Mouse (Mus musculus) hindbrain, embryonic 13.5 days (tissue): Measurements from ENCODE around the gene Prpf8. TPM values are rescaled to one million over a fixed set of nuclear protein-coding genes. Genes with fewer than 3 reads are reported as not detected.

Experiments used
- ATAC-seq: fragments of 200-750 bp; cut with Nextera tagmentation; 2 replicates; pipeline ENCODE4 v1.8.0; 2017; ENCODE audit warnings: moderate TSS enrichment; ENCODE audit not compliant: low FRiP score
- H3K27ac ChIP-seq: fragments of 300-500 bp; sonication (generic); 2 replicates; pipeline ENCODE4 v1.5.1; 2015; ENCODE audit warnings: inconsistent platforms, mild to moderate bottlenecking, moderate library complexity
- H3K27me3 ChIP-seq: fragments of 300-500 bp; sonication (generic); 2 replicates; pipeline ENCODE4 v1.6.1; 2015; ENCODE audit warnings: mild to moderate bottlenecking, inconsistent platforms
- H3K36me3 ChIP-seq: fragments of 300-500 bp; sonication (generic); 2 replicates; pipeline ENCODE4 v1.6.1; 2015; ENCODE audit warnings: mild to moderate bottlenecking, inconsistent platforms
- H3K4me1 ChIP-seq: fragments of 300-500 bp; sonication (generic); replicated peaks from 2 replicates; pipeline ENCODE4 v1.6.1; 2015; ENCODE audit warnings: inconsistent platforms
- H3K4me2 ChIP-seq: fragments of 300-500 bp; sonication (generic); 2 replicates; pipeline ENCODE4 v1.6.1; 2015; ENCODE audit warnings: inconsistent platforms, mild to moderate bottlenecking, moderate library complexity
- H3K4me3 ChIP-seq: fragments of 300-500 bp; sonication (generic); 2 replicates; pipeline ENCODE4 v1.5.1; 2015; ENCODE audit warnings: mild to moderate bottlenecking, inconsistent platforms
- H3K9ac ChIP-seq: fragments of 300-500 bp; sonication (generic); 2 replicates; pipeline ENCODE4 v1.6.1; 2015; ENCODE audit warnings: mild to moderate bottlenecking, inconsistent platforms
- H3K9me3 ChIP-seq: fragments of 300-500 bp; sonication (generic); 2 replicates; pipeline ENCODE4 v1.6.1; 2016; ENCODE audit warnings: inconsistent platforms
- WGBS: fragments of 180-500 bp; shearing (Covaris S2); methylation state at CpG from one replicate; pipeline ENCODE4 v1.1.7; 2015; 5-methylcytosine and 5-hydroxymethylcytosine counted together
- polyA plus RNA-seq: library from polyadenylated mRNA; unstranded; fragments of >200 nt; fragmentation: Nextera tagmentation; extraction: Ambion mirVana; gene quantifications from 2 replicates; pipeline ENCODE4 v1.2.1, GENCODE M21; 2015

Gene Prpf8
- polyA plus RNA-seq, result 49.2 and 51.8 TPM in 2 replicates

DNA sequence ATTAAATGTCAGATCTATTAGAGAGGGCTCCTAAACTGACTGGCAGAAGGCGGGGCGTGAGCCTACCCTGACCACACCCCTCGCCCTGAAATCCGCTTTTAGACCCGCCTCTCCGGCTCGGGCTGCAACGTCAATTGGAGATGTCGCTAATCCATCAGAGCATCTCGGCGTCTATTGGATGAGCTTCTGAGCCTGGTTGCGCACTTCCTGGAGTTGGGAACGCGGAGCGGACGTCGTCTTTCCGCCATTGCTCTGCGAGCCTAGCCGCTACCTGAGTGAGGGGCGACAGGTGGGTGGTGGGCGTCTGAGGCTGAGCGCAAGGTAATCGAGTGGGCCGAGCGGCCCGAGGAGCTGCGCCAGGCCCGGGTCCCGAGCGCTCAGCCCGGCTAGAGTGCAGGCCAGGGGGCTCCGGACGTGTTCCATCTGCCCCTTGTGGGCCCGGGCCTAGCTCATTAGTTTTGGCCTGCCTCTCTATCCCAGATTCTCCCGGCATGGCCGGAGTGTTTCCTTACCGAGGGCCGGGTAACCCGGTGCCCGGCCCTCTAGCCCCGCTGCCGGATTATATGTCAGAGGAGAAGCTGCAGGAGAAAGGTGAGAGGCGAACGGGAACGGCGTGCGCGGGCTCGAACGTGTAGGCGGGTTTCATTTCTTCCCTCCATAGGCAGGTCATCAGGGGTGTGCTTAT lies at the start of gene Prpf8:
Prpf8 (plus strand) TSS at position 216 of the 685 bp plus-strand sequence.
- H3K27me3 ChIP-seq, result 0 out of 2 replicates have a peak, but pooled peaks cover 12% of the 10 kb centered on the region
- peaks cover 17% of the 10 kb centered on the region for H3K4me1 ChIP-seq
- H3K9ac ChIP-seq, result peak within 1 kb of the TSS; percentile 97
- under 1% methylated on average over 52 of the region's 52 CpGs for WGBS
- no peaks in the 10 kb centered on the region for H3K9me3 ChIP-seq
- peak; percentile 100 for ATAC-seq
- H3K36me3 ChIP-seq, result peaks cover 25% of the 10 kb centered on the region
- peak within 1 kb of the TSS; percentile 87 for H3K27ac ChIP-seq
- H3K4me2 ChIP-seq, result peak within 1 kb of the TSS; percentile 98
- H3K4me3 ChIP-seq, result peak within 1 kb of the TSS; percentile 99

DNA sequence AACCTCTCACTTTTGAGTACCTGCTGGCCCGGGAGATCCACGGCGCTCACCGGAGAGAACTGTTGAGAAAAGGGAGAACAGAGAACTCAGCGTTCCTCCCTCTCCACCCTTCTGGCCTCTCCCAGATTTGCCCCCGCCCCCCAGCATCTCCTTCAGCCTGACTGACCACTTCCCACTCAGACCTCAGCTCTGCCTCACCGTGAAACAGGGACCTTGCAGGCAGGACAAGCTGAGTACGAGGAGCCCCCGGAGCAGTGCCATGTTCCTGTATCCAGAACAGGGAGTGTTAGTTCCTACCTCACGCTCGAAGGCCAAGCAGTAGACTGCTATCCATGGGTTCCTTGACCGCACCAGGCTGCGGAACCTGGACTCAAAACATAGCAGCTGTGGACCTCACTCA lies 48.4 kb upstream of the Prpf8 start:
- Histone ChIP-seq H3K4me1 (0 out of 2 replicates have a peak, but pooled peaks cover 4% of the 10 kb centered on the region), H3K4me3 (no peak overlapping the region), H3K27ac (no peak overlapping the region), H3K36me3 (peaks cover 32% of the 10 kb centered on the region), H3K27me3 (no peaks in the 10 kb centered on the region), H3K9me3 (no peaks in the 10 kb centered on the region), H3K9ac (no peak overlapping the region), H3K4me2 (no peak overlapping the region)
- 88% methylated on average over 13 of the region's 13 CpGs for WGBS
- no peak for ATAC-seq

DNA sequence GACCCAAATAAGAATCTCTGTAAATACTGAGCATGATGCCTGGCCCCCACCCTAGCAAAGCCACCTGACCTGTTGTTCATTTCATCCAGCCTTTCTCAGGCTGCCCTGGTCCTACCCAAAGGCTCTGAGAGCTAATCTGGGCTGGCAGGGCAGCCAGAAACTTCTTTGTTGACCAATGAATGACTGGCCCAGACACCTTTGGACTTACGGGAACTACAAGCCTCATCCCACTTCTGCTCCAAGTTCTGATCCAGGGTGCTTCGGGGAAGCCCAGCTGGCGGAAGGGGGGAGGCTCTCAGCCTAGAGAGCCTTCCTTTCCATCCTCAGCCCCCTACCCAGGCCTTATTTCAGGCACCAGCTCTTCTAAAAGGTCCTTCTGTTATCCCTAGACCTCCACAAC lies 47.8 kb upstream of the Prpf8 start:
- no peak overlapping the region for H3K4me3 ChIP-seq

DNA sequence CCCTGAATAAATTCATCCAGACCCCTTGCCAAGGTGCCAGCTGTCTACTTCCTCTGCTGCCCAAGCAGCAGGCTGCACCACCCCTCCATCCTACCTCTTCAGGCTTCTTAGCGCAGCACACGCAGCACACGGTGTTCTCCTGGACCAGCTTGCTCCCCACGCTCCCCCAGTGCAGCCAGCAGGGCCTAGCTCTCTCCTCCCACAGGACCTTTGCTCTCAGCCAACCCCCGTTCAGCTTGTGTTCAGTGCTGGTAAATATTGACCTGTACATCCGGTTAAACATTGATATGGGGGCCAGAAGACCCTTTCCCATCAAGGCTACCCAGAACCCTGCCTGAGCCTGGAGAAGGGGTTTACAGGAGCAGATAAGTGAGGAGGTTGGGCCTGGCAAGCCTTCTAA lies 47.3 kb upstream of the Prpf8 start, which contains the start of gene Serpinf2:
Serpinf2 (minus strand) TSS at position 229 of the 400 bp plus-strand sequence.
- no peak within 1 kb of the TSS for H3K4me2 ChIP-seq
- 92% methylated on average over 6 of the region's 6 CpGs for WGBS
- ATAC-seq, result no peak
- H3K36me3 ChIP-seq, result peaks cover 43% of the 10 kb centered on the region
- H3K9ac ChIP-seq, result no peak within 1 kb of the TSS
- 0 out of 2 replicates have a peak, but pooled peaks cover 7% of the 10 kb centered on the region for H3K4me1 ChIP-seq
- H3K27ac ChIP-seq, result no peak within 1 kb of the TSS
- H3K9me3 ChIP-seq, result no peaks in the 10 kb centered on the region
- H3K27me3 ChIP-seq, result no peaks in the 10 kb centered on the region
- H3K4me3 ChIP-seq, result no peak within 1 kb of the TSS

More for the DNA sequence above, 47.8 kb upstream of the Prpf8 start:
- Histone ChIP-seq H3K9ac (no peak overlapping the region), H3K27me3 (no peaks in the 10 kb centered on the region), H3K9me3 (no peaks in the 10 kb centered on the region), H3K4me2 (no peak overlapping the region), H3K4me1 (0 out of 2 replicates have a peak, but pooled peaks cover 6% of the 10 kb centered on the region), H3K27ac (no peak overlapping the region), H3K36me3 (peaks cover 38% of the 10 kb centered on the region)
- WGBS, result 90% methylated on average over 3 of the region's 3 CpGs
- no peak for ATAC-seq

DNA sequence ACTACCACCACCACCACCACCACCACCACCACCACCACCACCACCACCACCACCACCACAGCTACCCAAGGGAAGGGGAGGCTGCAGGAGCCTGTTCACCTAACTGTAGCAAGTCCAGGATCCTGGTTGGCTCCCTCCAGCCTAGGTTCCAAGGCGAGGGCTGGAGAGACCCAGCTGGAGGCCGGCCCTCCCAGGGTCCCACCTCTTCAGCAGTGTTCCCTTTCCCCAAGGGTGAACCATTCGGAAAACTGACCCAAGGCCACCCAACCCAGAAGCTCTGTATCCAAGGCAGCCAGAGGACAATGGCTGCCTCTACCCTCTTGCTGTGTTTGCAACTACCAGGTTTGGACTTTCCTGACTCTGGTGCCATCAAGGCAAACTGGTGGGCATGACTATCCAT lies 46.7 kb upstream of the Prpf8 start:
- no peak for ATAC-seq
- Histone ChIP-seq H3K27me3 (no peaks in the 10 kb centered on the region), H3K9me3 (no peaks in the 10 kb centered on the region), H3K27ac (no peak overlapping the region), H3K4me1 (0 out of 2 replicates have a peak, but pooled peaks cover 7% of the 10 kb centered on the region), H3K36me3 (peaks cover 49% of the 10 kb centered on the region), H3K4me3 (no peak overlapping the region), H3K9ac (no peak overlapping the region), H3K4me2 (no peak overlapping the region)
- 89% methylated on average over 3 of the region's 3 CpGs for WGBS

DNA sequence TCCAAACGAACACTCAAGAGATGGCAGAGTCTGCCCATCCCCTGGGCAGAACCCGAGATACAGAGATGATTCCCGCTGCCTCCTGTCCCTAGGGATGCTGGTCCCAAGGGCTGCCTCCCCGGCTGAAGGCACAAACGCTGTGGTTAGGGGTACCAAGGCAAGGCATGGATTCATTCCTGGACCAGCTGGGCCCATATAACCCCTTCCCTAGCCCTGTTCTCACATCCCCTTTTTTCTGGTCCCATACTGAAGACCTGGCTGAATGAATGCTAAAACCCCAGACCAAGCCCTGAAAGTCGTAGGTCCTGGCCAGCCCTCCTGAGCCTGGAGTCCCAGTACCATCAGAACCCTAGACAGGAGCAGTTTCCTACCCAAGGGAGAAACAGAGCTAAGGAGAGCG lies 45.6 kb upstream of the Prpf8 start:
- no peaks in the 10 kb centered on the region for H3K27me3 ChIP-seq
- no peak overlapping the region for H3K4me2 ChIP-seq
- WGBS, result 88% methylated on average over 7 of the region's 7 CpGs
- peaks cover 60% of the 10 kb centered on the region for H3K36me3 ChIP-seq
- H3K9ac ChIP-seq, result no peak overlapping the region
- no peak for ATAC-seq
- H3K4me1 ChIP-seq, result 0 out of 2 replicates have a peak, but pooled peaks cover 7% of the 10 kb centered on the region
- no peak overlapping the region for H3K27ac ChIP-seq
- H3K9me3 ChIP-seq, result no peaks in the 10 kb centered on the region
- no peak overlapping the region for H3K4me3 ChIP-seq

DNA sequence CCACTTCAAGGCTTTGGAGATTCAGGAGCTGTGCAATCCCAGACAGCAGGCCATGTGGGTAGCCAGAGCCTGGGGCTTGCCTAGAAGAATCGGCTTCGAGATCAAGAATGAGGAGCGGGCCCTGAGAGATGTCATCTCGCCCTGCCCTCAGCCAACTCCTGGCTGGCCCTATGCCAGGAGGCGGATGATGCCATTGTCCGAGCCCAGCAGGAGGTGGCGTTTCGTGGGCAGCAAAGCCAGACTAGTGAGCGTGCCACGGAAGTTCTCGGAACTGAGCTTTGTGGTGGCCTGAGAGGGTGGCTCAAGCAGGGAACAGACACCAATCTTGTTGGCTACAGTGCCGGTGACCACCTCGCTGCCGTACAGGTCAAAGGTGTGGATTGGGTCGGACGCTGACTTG lies 45.0 kb upstream of the Prpf8 start:
- Histone ChIP-seq H3K4me3 (no peak overlapping the region), H3K9ac (no peak overlapping the region), H3K36me3 (peaks cover 63% of the 10 kb centered on the region), H3K4me1 (0 out of 2 replicates have a peak, but pooled peaks cover 7% of the 10 kb centered on the region), H3K9me3 (no peaks in the 10 kb centered on the region), H3K4me2 (no peak overlapping the region), H3K27ac (no peak overlapping the region), H3K27me3 (no peaks in the 10 kb centered on the region)
- ATAC-seq, result no peak
- WGBS, result 78% methylated on average over 16 of the region's 16 CpGs

DNA sequence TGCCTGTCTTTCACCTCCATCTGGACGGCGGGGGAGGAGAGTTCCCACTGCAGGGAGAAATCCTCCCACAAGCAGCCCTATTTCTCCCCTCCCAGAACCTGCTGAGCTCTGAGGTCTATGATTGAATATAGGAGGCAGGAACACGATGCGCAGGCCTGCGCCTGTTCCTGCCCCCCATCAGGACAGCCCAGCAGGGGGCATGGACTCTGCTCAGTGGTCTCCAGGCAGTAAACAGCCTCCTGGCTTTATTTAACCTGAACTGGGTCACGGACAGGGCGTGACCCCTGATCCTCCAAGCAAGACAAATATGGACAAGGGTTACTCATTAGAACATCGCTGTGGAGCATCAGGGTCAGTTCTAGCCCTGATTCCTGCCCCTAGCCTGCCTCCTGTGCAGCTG lies 42.9 kb upstream of the Prpf8 start:
- 0 out of 2 replicates have a peak, but pooled peaks cover 7% of the 10 kb centered on the region for H3K4me1 ChIP-seq
- no peaks in the 10 kb centered on the region for H3K27me3 ChIP-seq
- peak overlapping the region; percentile 26; the same call in 1 of the 2 replicates for H3K9ac ChIP-seq
- H3K36me3 ChIP-seq, result peaks cover 84% of the 10 kb centered on the region
- no peak overlapping the region for H3K4me2 ChIP-seq
- H3K9me3 ChIP-seq, result no peaks in the 10 kb centered on the region
- ATAC-seq, result no peak
- WGBS, result 33% methylated on average over 8 of the region's 8 CpGs
- no peak overlapping the region for H3K4me3 ChIP-seq
- H3K27ac ChIP-seq, result no peak overlapping the region

DNA sequence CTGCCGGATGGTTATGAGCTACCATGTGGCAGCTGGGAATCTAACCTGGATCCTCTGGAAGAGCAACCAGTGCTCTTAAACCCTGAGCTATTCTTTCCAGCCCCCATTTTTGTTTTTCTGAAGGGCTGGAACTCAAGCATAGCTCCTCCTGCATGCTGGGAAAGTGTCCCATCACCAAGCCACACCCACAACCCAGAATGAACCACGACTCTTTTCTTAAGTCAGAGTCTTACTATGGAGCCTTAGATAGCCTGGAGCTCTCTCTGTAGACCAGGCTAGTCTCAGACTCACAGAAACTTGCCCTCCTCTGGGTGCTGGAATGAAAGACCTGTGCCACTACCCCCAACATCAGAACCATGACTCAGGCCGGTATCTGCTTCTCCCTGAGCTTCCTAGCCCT lies 38.0 kb upstream of the Prpf8 start:
- Histone ChIP-seq H3K4me1 (peaks cover 38% of the 10 kb centered on the region), H3K27ac (no peak overlapping the region), H3K9me3 (no peaks in the 10 kb centered on the region), H3K27me3 (no peaks in the 10 kb centered on the region), H3K4me2 (no peak overlapping the region), H3K36me3 (peaks cover 79% of the 10 kb centered on the region), H3K9ac (no peak overlapping the region), H3K4me3 (no peak overlapping the region)
- ATAC-seq, result no peak
- WGBS, result 89% methylated on average over 3 of the region's 3 CpGs

DNA sequence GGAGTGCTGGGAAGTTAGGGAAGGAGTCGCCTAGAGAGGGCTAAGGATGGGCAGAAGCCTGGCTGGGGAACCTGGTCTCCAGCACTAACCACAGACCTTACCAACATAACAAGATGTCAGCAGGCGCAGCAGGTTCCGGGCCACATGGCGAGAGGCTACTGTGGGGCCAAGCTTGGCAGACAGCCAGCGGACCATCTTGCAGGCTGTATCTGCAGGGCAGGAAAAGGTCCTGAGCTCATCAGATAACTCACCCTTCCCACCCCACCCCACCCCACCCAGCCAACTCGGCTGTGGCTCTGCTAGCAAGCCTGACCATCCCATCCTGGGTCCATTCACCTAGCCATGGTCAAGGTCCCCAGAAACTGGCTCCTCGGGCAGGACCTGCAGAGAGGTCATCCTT lies 36.9 kb upstream of the Prpf8 start:
- Histone ChIP-seq H3K4me1 (peaks cover 42% of the 10 kb centered on the region), H3K4me2 (no peak overlapping the region), H3K9ac (peak overlapping the region; percentile 51; the same call in 1 of the 2 replicates), H3K36me3 (peaks cover 68% of the 10 kb centered on the region), H3K4me3 (no peak overlapping the region), H3K27me3 (no peaks in the 10 kb centered on the region), H3K27ac (no peak overlapping the region), H3K9me3 (no peaks in the 10 kb centered on the region)
- no peak for ATAC-seq
- WGBS, result 83% methylated on average over 7 of the region's 7 CpGs

DNA sequence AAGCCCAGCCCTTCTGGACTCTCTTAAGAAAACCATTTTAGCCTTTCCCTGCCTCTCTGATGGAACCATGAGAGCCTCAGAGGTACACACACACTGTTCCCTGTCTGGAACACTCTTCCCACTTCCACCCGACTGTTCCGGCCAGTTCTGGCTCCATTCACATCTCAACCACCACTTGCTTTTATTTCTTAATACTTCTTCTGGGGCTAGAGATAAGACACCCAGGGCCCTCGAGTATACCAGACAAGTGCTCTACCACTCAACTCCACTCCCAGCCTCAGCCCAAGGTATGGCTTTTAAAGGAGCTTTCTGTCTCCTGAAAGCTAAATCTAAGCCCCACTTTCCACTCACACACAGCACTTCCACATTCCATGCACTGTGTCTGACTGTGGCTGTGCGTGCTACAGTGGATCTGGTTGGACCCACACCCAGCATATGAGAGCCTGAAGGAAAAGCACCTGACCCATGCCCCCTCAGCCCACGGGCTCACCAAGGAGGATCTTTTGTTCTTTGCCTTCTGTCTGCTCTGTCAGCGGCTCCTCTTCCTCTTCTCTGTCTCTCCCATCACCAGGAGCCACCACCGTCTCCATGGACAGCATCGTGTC lies 36.2 kb upstream of the Prpf8 start:
- Histone ChIP-seq H3K4me3 (no peak overlapping the region), H3K4me2 (no peak overlapping the region), H3K36me3 (peaks cover 60% of the 10 kb centered on the region), H3K9me3 (no peaks in the 10 kb centered on the region), H3K27me3 (no peaks in the 10 kb centered on the region), H3K4me1 (peaks cover 48% of the 10 kb centered on the region), H3K27ac (no peak overlapping the region), H3K9ac (peak overlapping the region; percentile 10)
- ATAC-seq, result no peak
- 85% methylated on average over 8 of the region's 8 CpGs for WGBS

DNA sequence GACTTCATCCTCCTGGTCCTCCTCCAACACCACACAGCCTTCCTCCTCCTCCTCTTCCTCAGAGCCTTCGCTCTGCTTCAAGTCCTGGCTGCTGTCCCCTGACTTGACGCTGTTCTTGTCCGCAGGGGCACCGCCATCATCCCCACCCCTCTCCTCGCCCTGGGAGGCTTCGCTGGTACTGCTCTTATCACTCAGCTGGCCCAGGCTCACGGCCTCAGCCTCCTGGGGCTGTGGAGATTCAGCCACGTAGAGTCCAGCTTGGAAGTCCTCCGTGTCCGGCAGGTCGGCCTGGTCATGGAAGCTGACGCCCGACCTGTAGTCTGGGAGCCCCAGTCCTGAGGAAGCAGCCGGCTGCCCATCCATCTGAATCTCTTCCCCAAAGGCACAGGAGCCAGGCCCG lies 35.7 kb upstream of the Prpf8 start:
- no peak for ATAC-seq
- Histone ChIP-seq H3K4me2 (no peak overlapping the region), H3K36me3 (peaks cover 55% of the 10 kb centered on the region)

More for the DNA sequence above, 35.7 kb upstream of the Prpf8 start:
- H3K4me3 ChIP-seq, result no peak overlapping the region
- no peak overlapping the region for H3K27ac ChIP-seq
- peak overlapping the region; percentile 10 for H3K9ac ChIP-seq
- 92% methylated on average over 15 of the region's 15 CpGs for WGBS
- H3K27me3 ChIP-seq, result no peaks in the 10 kb centered on the region
- H3K4me1 ChIP-seq, result peaks cover 48% of the 10 kb centered on the region
- no peaks in the 10 kb centered on the region for H3K9me3 ChIP-seq
